Mouse (Mus musculus) spleen, adult 18-20 months (tissue): ENCODE results near the gene Gcdh.
"Not testable (repeated sequence)": the region's sequence is repeated elsewhere in the genome, so short reads cannot be mapped to it uniquely, and the experiment has no call there.

Experiments used
- DNase-seq, 2 experiments: peaks; one replicate each; pipeline ENCODE4 v3.0.0; 2022; ENCODE audit warnings: mixed read lengths in 2 of 2

Gene Gcdh

DNA sequence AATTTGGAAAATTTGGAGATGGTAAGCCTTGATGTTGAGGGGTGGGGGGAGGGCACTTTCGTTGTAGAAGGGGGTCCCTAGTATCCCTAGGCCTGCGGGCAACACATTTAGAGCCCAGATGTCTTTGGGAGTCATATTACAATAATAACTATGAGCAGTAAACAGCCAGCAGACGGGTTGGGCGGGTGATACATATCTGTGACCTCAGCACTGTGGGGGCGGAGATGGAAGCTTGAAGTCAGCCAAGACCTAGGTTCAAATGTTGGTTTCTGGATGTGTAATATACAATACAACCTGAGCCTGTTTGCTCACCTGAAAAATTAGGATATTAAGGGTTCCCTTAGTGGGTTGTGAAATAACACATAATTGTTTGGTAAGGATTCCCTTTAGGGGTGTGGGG, 16.2 kb upstream of the Gcdh start:
- DNase-seq, result no peak

- DNase-seq, result no peak
These were observed 15.5 kb upstream of the Gcdh start for GRCm38 (mm10) chr8:84909162-84909767.

DNA sequence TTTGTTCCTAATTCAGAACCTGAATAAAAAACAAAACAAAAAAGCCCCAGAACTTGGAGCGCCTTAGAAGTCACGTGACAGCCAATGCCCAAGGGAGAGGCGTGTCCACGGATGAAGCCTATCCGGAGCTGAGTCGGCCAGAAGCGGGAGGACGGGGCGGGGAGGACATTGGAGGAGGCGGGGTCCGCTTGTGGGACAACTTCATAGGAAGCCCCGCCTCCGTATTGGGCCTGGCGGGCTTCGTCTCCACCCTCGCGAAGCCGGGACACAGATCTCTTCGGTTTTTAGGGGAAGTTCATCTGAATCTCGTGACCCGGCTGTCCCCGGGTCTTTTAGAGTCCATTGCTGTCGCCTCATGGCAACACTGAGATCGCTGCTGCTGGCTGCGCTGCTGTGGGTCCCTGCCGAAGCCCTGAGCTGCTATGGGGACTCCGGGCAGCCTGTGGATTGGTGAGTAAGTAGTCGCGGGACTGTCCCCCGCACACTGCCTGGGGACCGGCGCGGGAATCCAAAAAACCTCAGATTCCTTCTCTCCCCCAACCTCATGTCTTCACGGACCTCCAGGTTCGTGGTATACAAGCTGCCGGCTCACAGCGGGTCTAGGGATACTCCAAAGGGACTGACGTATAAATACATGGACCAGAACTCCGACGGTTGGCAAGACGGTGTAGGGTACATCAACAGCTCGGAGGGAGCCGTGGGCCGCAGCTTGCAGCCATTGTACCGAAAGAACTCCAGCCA, 14.9 kb upstream of the Gcdh start, which contains the start of gene Dnase2a:
TSS of gene Dnase2a (plus strand) at position 140 of the 741 bp plus-strand sequence.
- DNase-seq, result peak; percentile 95 to 97

GRCm38 (mm10) chr8:84907979-84908378, 14.3 kb upstream of the Gcdh start:
- DNase-seq, result not testable (repeated sequence)

DNA sequence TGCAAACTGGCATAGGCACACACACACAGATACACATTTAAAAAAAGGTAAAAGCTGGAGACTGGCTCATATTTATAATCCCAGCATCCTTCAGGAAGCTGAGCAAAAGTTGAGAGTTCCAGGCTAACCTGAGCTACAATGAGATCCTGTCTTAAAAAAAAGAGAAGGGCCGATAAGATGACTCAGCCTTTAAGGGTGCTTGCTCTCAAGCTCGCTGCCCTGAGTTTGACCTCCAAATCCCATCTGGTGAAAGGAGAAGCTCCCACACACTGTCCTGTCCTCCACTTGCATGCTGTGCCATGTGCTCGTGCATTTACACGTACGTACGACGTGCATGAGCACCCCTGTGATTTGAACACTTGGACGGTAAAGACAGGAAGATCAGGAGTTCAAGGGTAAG, 13.8 kb upstream of the Gcdh start:
- DNase-seq, result no peak

DNA sequence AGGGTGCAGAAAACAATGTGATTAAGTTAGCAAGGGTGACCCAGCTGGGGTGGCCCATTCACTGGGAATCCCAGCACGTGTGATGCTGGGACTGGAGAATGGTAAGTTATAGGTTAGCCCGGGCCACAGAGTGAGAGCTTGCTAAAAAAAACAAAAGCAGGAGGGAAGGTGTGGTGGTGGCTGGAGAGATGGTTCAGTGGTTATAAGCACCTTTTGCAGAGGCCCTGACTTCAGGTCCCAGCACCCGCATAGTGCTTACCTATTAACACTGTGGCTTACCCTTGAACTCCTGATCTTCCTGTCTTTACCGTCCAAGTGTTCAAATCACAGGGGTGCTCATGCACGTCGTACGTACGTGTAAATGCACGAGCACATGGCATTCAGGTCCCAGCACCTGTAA, 13.3 kb upstream of the Gcdh start:
- DNase-seq, result no peak

- DNase-seq, result no peak
These were observed 10.6 kb upstream of the Gcdh start for GRCm38 (mm10) chr8:84904351-84904750.

DNA sequence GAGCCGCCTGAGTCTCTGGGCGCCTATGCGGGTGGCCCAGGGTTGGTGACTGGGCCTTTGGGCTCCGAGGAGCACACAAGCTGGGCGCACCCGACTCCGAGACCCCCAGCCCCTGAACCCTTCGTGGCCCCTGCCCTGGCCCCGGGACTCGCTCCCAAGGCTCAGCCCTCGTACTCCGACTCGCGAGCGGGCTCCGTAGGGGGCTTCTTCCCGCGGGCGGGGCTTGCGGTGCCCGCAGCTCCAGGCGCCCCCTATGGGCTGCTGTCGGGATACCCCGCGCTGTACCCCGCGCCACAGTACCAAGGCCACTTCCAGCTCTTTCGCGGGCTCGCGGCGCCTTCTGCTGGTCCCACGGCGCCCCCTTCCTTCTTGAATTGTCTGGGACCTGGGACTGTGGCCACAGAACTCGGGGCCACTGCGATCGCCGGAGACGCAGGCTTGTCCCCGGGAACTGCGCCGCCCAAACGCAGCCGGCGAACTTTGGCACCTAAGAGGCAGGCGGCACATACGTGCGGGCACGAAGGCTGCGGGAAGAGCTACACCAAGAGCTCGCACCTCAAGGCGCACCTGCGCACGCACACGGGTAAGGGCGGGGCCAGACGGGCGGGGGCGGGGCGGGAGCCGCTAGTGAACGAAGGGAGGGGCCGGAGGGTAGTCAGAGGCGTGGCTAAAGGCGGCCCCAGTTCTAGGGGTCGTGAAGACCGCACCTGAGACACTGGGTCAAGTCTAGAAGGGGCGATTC, 9.4 kb upstream of the Gcdh start:
- peak; percentile 83 to 95 for DNase-seq

DNA sequence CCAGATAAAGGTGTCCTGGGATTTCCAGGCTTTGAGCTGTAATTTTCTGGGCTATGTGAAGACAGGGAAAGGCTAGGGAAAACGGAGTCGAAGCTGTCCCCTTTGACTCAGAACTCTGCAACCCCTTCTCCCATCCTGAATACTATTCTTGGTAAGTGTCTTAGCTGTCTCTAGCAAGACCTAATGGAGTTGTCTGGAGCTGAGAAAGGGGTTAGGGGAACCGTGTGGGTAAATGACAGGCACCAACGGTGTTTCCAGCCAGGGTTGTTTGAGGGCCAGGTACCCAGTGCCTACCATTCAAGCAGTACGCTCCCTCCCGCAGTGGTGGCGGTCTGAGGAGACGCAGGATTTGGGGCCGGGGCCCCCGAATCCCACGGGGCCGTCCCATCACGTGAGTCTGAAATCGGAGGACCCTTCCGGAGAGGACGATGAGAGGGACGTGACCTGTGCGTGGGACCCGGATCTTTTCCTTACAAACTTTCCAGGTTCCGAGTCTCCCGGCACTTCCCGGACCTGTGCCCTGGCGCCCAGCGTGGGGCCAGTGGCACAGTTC, 8.7 kb upstream of the Gcdh start:
- DNase-seq, result peak in 1 of 2 experiments; percentile 29

- no peak for DNase-seq
These were observed 8.0 kb upstream of the Gcdh start, which contains the start of gene Klf1 for GRCm38 (mm10) chr8:84901752-84902151. Gene Klf1, plus strand, starts transcription at chr8:84901928.

DNA sequence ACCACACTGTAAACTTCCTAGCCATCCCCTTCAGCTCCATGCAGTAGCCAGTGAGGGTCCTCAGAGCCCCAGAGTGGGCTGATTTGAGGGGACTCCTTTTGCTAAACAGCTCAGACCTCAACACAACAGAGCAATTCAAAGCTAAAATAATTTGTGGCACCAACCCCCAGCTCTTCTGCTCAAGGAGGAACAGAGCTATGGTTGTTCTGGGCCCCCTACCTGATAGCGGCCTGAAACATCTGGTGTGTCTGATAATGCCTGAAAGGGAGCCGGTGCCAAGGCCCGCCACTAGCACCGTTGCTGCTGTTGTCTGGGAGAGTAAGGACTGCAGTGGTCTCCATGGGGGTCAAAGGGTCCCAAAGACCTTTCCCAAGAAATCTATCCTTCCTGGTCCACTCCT, 7.3 kb upstream of the Gcdh start:
- DNase-seq, result no peak

DNA sequence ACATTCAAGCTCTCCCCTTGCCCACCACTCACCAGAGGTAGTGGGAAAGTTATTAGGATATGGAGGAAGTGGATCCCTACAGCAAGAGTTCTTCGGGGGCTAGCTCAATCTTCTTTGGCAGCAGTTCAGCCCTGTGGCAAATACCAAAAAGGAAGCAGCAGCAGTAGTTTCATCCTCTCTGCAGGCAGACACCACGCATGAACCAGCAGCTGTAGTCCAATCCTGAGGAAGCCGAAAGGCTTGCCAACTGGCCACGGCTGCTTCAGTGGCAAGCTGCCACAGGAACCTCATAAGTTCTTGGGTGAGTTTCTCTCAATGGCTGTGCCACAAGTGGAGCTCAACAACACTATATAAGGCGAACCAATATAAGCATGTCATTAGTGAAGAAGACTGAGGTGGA, 2.2 kb upstream of the Gcdh start:
- DNase-seq, result no peak

DNA sequence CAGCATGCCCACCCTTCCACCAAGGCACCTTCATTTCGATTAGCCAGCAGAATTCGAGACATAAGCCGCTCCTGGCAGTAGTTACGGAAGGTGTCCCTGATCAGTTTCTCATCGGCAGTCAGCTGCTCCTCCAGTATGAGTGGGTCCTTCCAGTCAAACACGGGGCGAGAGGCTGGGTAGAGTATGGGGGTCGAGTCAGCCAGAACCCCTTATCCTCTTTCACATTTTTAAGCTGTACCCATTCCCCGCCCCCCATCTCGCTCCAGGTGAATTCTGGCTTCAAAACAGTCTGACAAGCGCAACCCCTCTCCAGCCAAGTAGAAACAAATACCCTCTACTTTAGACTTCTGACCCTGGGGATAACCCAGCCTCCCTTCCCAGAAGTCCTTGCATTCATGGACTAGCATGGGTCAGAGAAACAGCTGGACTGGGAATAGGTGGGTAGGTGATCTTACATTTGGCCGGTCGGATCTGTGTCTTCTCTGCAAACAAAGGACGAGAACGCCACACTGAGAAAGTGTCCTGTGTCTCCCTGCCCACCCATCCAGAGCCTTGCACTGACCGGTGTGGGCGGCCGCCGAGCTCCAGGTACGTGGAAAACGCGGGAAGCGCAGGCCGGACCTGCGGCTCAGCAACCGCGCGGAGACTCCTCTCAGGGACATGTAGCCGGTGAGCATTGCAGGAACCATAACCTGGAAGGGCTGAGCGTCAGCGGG, 570 bp downstream of the Gcdh start:
- no peak for DNase-seq

DNA sequence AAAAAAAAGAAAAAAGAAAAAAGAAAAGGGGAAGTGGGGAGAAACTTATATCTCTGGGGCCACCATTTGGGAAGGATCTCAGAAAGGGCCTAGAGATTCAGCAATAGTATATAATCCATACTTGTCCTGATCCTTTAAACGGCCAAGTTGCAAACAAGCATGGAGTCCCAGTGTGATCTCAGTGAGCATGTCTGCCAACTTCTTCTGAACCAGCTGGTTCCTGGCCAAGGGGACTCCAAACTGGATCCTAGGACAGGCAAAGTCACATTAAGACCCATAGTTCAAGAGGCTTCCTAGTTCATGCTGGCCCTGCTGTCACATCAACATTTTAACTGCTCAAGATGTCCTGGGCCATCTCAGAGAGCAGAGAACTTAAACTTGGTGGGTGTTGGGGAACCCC, 4.6 kb downstream of the Gcdh start:
- DNase-seq, result no peak

DNA sequence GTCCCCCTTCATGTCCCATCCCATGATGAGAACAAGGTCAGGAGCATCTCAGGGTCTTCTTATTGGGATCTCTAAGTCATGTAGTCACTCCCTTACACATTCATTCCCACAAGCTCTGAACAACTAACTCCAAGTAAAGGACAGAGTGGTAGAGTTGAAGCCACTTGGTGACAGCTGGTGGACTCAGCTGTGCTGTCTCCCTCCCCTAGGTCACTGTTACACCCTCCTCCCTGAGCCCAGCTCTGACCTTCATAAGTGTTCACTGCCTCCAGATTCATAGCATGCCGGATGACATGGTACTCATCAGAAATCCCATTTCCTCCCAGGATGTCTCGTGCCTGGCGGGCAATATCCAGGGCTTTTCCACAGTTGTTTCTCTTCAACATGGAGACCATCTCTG, 5.4 kb downstream of the Gcdh start:
- no peak for DNase-seq

GRCm38 (mm10) chr8:84884728-84885127, 9.0 kb downstream of the Gcdh start:
- no peak for DNase-seq

GRCm38 (mm10) chr8:84878915-84879314, 14.8 kb downstream of the Gcdh start:
- no peak for DNase-seq

DNA sequence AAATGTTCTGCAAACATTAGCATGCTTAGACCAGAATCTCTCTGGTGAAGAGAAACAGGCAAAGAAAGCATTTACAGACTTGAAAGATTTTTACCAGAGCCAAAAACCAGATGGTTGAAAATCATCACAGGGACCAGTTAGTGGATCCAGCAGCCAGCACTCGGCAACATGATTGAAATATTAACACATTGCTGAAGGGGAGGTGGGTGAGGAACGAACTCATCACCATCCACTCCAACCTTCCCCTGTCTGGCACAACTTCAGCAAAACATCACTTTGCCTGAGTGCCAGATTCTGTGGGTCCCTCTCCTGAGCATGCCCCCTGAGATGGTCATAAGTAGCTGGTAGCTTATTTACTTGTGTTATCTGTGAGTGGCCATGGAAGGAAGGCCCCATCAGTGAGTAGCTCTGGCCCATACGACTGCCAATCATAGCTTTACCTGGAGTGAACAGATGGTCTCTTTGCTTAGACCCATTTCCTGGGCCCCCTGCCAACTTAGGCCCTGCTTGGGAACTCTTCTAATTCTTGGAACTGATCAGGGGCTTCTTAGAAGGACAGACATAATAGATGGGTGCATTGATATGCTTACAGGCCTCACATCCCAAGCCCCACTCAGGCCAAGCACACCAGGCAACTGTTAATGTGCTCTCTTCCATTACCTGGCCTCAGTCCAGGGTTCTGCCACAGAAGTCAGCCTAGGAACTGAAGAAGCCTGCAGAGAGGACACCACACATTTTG, 16.3 kb downstream of the Gcdh start:
- DNase-seq, result no peak

DNA sequence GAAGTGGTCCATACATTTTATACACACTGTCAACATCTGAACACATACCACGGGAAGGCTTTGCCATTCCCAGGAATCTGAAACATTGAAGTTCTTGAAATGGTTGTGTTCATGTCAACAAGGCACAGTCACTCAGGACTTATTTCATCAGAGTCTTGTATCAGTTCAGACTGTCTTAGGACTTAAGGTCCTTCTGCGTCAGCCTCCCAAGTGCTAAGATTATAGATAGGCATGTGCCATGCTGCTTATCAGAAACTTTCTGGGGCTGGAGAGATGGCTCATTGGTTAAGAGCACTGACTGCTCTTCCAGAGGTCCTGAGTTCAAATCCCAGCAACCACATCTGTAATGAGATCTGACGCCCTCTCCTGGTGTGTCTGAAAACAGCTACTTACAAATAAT, 19.4 kb downstream of the Gcdh start:
- DNase-seq, result no peak

GRCm38 (mm10) chr8:84873016-84873415, 20.7 kb downstream of the Gcdh start:
- DNase-seq, result no peak

GRCm38 (mm10) chr8:84872309-84872965, 21.3 kb downstream of the Gcdh start:
- peak in 1 of 2 experiments; percentile 21 for DNase-seq
